Mouse (Mus musculus) limb, embryonic 14.5 days (tissue): ENCODE measurements around the gene Cldn10. TPM values are rescaled to one million over a fixed set of nuclear protein-coding genes. Genes with fewer than 3 reads are reported as not detected.

ENCODE experiments used
- ATAC-seq: fragments of 200-750 bp; cut with Nextera tagmentation; 2 replicates; pipeline ENCODE4 v1.8.0; 2017; ENCODE audit warnings: low read depth, moderate number of reproducible peaks, moderate TSS enrichment; ENCODE audit not compliant: low FRiP score
- DNase-seq: peaks from one replicate; pipeline ENCODE4 v3.0.0-alpha.2; 2015; ENCODE audit warnings: low spot score
- H3K27ac ChIP-seq: fragments of 300-500 bp; sonication (generic); replicated peaks from 2 replicates; pipeline ENCODE4 v1.5.1; 2014; ENCODE audit warnings: low read depth, mild to moderate bottlenecking, low read length, moderate library complexity, mixed read lengths
- H3K27me3 ChIP-seq: fragments of 300-500 bp; sonication (generic); 2 replicates; pipeline ENCODE4 v1.6.1; 2014; ENCODE audit warnings: low read length, mixed read lengths; ENCODE audit not compliant: control insufficient read depth, insufficient read depth
- H3K36me3 ChIP-seq: fragments of 300-500 bp; sonication (generic); 2 replicates; pipeline ENCODE4 v1.6.1; 2014; ENCODE audit warnings: mild to moderate bottlenecking, low read length, moderate library complexity, mixed read lengths; ENCODE audit not compliant: control insufficient read depth, insufficient read depth
- H3K4me1 ChIP-seq: fragments of 300-500 bp; sonication (generic); 2 replicates; pipeline ENCODE4 v1.6.1; 2014; ENCODE audit warnings: antibody characterized with exemption, low read length, mixed read lengths; ENCODE audit not compliant: control insufficient read depth, insufficient read depth
- H3K4me2 ChIP-seq: fragments of 300-500 bp; sonication (generic); replicated peaks from 2 replicates; pipeline ENCODE4 v1.6.1; 2014; ENCODE audit warnings: low read depth, mild to moderate bottlenecking, low read length, moderate library complexity; ENCODE audit not compliant: severe bottlenecking
- H3K4me3 ChIP-seq: fragments of 300-500 bp; sonication (generic); replicated peaks from 2 replicates; pipeline ENCODE4 v1.5.1; 2014; ENCODE audit warnings: low read length
- H3K9ac ChIP-seq: fragments of 300-500 bp; sonication (generic); 2 replicates; pipeline ENCODE4 v1.6.1; 2014; ENCODE audit warnings: mild to moderate bottlenecking, low read depth, low read length, moderate library complexity; ENCODE audit not compliant: severe bottlenecking
- H3K9me3 ChIP-seq: fragments of 300-500 bp; sonication (generic); 2 replicates; pipeline ENCODE4 v1.6.1; 2016; ENCODE audit warnings: low read length; ENCODE audit not compliant: control insufficient read depth
- POLR2A ChIP-seq: fragments of 200-500 bp; IDR thresholded peaks from 2 replicates; pipeline ENCODE4 v1.8.0; 2012; ENCODE audit warnings: inconsistent platforms, mild to moderate bottlenecking, moderate library complexity, borderline replicate concordance; ENCODE audit not compliant: insufficient read depth, insufficient read length; ENCODE audit errors: extremely low read depth
- WGBS: fragments of 180-500 bp; shearing (Covaris S2); extraction: QIAGEN DNeasy Blood & Tissue Kit; methylation state at CpG from one replicate; pipeline ENCODE4 v1.1.7; 2014; 5-methylcytosine and 5-hydroxymethylcytosine counted together
- polyA plus RNA-seq, 2 experiments: library from polyadenylated mRNA; depleted of rRNA in 1 of 2; stranded (reverse) in 1 of 2; unstranded in 1 of 2; fragments of >200 nt; fragmentation: Nextera tagmentation in 1 of 2; extraction: Ambion mirVana in 1 of 2; gene quantifications; 2 replicates each; pipeline versions ENCODE4 v1.2.1 to v1.2.3; 2012 to 2014

Cldn10 gene
- polyA plus RNA-seq, 2 experiments, result 0.65 to 1.4 TPM

DNA sequence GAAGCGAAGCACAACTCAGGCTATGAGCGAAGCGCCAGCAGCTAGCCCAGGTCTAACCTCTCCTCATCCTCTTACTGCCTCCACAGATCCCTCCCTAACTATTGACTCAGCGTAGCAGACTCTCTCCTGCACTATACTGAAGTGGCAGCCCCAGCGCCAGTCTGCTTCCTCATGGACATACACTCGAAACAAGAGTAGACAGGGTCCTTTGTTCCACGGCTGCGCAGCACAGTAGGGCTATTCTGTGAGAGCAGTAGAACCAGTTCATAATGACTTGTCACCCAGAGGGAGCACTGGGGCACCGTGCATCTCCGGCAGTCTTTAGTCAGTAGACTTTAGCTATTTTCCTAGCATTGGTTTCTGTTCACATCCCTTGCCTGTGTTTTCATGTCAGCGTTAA is 48.4 kb downstream of the Cldn10 start:
- no peak overlapping the region for H3K27ac ChIP-seq
- no peak for TF ChIP-seq POLR2A
- no peak overlapping the region for H3K4me3 ChIP-seq
- H3K9ac ChIP-seq, result no peak overlapping the region
- ATAC-seq (no peak), DNase-seq (no peak)
- no peaks in the 10 kb centered on the region for H3K36me3 ChIP-seq
- no peaks in the 10 kb centered on the region for H3K9me3 ChIP-seq
- peaks cover 12% of the 10 kb centered on the region; the same call in 1 of the 2 replicates for H3K4me1 ChIP-seq
- 88% methylated on average over 11 of the region's 11 CpGs for WGBS
- no peaks in the 10 kb centered on the region for H3K27me3 ChIP-seq
- H3K4me2 ChIP-seq, result no peak overlapping the region

GRCm38 (mm10) chr14:118836754-118837153 is 49.0 kb downstream of the Cldn10 start:
- no peaks in the 10 kb centered on the region for H3K27me3 ChIP-seq
- no peak overlapping the region for H3K4me3 ChIP-seq
- ATAC-seq (no peak), DNase-seq (no peak)
- no peak overlapping the region for H3K27ac ChIP-seq
- no peak for TF ChIP-seq POLR2A
- H3K4me1 ChIP-seq, result peaks cover 12% of the 10 kb centered on the region; the same call in 1 of the 2 replicates
- no peaks in the 10 kb centered on the region for H3K36me3 ChIP-seq
- 90% methylated on average over 7 of the region's 7 CpGs for WGBS
- H3K9me3 ChIP-seq, result no peaks in the 10 kb centered on the region
- H3K9ac ChIP-seq, result no peak overlapping the region
- no peak overlapping the region for H3K4me2 ChIP-seq

DNA sequence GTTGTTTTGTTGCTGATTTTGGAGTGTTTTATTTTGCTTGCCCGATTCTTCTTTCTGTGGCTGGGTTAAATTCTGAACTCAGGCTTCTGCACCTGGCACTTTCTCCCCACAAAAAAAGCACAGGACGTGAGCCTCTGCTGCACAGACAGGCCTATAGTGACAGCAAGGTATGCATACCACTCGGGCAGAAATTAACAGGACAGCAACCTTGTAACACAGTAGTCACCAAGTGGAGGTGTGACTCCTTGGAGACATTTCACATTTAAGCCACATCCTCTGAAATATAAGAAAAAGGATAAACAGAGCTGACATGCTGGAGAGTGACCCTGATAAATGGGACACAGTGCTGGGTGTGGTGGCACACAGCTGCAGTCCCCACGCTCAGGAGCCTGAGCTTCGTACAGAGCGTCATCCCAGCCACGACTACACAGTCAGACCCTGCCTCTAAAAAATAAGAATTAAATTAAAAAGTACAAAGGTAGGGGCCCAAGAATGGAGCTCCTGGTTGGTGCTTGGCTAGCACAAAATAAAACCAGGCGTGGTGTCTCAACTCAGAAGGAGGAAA is 50.9 kb downstream of the Cldn10 start:
- Histone ChIP-seq H3K36me3 (no peaks in the 10 kb centered on the region), H3K4me1 (peaks cover 4% of the 10 kb centered on the region; the same call in 1 of the 2 replicates), H3K4me3 (no peak overlapping the region), H3K9me3 (no peaks in the 10 kb centered on the region), H3K4me2 (no peak overlapping the region), H3K27ac (no peak overlapping the region), H3K27me3 (no peaks in the 10 kb centered on the region), H3K9ac (no peak overlapping the region)
- 65% methylated on average over 8 of the region's 8 CpGs for WGBS
- DNase-seq (no peak), ATAC-seq (no peak)
- TF ChIP-seq POLR2A, result no peak

DNA sequence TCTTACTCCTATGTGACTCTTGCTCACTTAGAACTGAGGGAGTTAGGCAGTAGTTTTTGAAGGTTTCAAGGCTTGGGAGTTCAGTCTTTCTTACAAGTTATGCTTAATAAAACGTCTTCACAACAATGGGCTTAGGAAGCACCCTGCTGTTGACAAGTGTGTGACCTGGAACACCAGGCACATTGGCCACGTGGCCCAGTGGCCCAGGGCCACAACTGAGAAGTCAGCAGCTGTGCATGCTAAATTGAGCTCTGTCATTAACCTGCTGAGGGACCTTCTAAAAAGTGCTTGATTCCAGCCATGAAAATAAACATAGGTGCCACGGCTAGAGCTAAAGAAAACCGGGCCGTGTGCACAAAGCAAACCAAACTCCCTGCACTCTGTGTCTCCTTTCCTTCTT is 51.7 kb downstream of the Cldn10 start:
- Histone ChIP-seq H3K36me3 (no peaks in the 10 kb centered on the region), H3K4me1 (peaks cover 2% of the 10 kb centered on the region; the same call in 1 of the 2 replicates), H3K9me3 (no peaks in the 10 kb centered on the region), H3K4me2 (no peak overlapping the region), H3K4me3 (no peak overlapping the region), H3K9ac (no peak overlapping the region), H3K27ac (no peak overlapping the region), H3K27me3 (no peaks in the 10 kb centered on the region)
- WGBS, result 41% methylated on average over 5 of the region's 5 CpGs
- no peak for DNase-seq
- TF ChIP-seq POLR2A, result no peak
- no peak for ATAC-seq

- no peaks in the 10 kb centered on the region for H3K4me1 ChIP-seq
- WGBS, result 96% methylated on average over 1 of the region's 1 CpGs
- no peak overlapping the region for H3K4me3 ChIP-seq
- DNase-seq, result no peak
- H3K4me2 ChIP-seq, result no peak overlapping the region
- H3K27me3 ChIP-seq, result no peaks in the 10 kb centered on the region
- H3K9ac ChIP-seq, result no peak overlapping the region
- no peak for TF ChIP-seq POLR2A
- H3K36me3 ChIP-seq, result no peaks in the 10 kb centered on the region
- ATAC-seq, result no peak
- no peaks in the 10 kb centered on the region for H3K9me3 ChIP-seq
- H3K27ac ChIP-seq, result no peak overlapping the region
These were observed 52.3 kb downstream of the Cldn10 start for GRCm38 (mm10) chr14:118840027-118840426.
